Mouse (Mus musculus) cerebellum, adult 2 months (tissue): ENCODE measurements at regions not wholly inside any gene's neighbourhood (a gene's known extent, or its start where the extent isn't known, plus 50 kb on each side); places are given as distances from the start of the nearest gene placed in this dataset.

Source experiments
- CTCF ChIP-seq: fragments of 200-500 bp; IDR thresholded peaks from 2 replicates; pipeline ENCODE4 v1.5.1; 2011; ENCODE audit warnings: low read depth, mild to moderate bottlenecking, control low read depth, low read length, moderate library complexity, borderline replicate concordance; ENCODE audit not compliant: insufficient read depth
- POLR2A ChIP-seq: fragments of 200-500 bp; IDR thresholded peaks from 2 replicates; pipeline ENCODE4 v1.6.1; 2011; ENCODE audit warnings: low read length, control low read depth, borderline replicate concordance; ENCODE audit not compliant: insufficient read depth

- TF ChIP-seq POLR2A (no peak), CTCF (no peak)
Measured at GRCm38 (mm10) chr13:42412652-42413282, 111.5 kb downstream of the Edn1 start.
